Mouse (Mus musculus) MEL (cell line): ENCODE measurements around the gene Msi2. TPM values are rescaled to one million over a fixed set of nuclear protein-coding genes. Genes with fewer than 3 reads are reported as not detected.
A peak's percentile ranks its signal among the peaks of the same experiment; 100 is the strongest.

Experiments used
- DNase-seq: peaks from one replicate; pipeline ENCODE4 v3.0.0; 2011; ENCODE audit warnings: low read depth, low spot score
- H3K27ac ChIP-seq: 2 replicates; pipeline ENCODE4 v1.5.1; 2012; ENCODE audit warnings: low read depth, mild to moderate bottlenecking, control low read depth, low read length, moderate library complexity; ENCODE audit not compliant: control insufficient read depth
- H3K27me3 ChIP-seq, 2 experiments: fragments of 150-350 bp in 1 of 2; sonication (generic) in 1 of 2; 2 replicates each; pipeline ENCODE4 v1.6.1; 2012; ENCODE audit warnings: low read length in 2 of 2, mild to moderate bottlenecking in 2 of 2, improper control_type of control experiment in 1 of 2, moderate library complexity in 1 of 2; ENCODE audit not compliant: insufficient read depth in 2 of 2, control insufficient read depth in 1 of 2
- H3K36me3 ChIP-seq, 2 experiments: 2 replicates each; pipeline ENCODE4 v1.6.1; 2012 to 2014; ENCODE audit warnings: low read length in 2 of 2, improper control_type of control experiment in 1 of 2, inconsistent platforms in 1 of 2, mild to moderate bottlenecking in 1 of 2; ENCODE audit not compliant: insufficient read depth in 2 of 2, control insufficient read depth in 1 of 2
- H3K4me1 ChIP-seq, 2 experiments: fragments of 150-350 bp in 1 of 2; sonication (generic) in 1 of 2; 2 replicates each; pipeline ENCODE4 v1.6.1; 2012; ENCODE audit warnings: low read length in 2 of 2, improper control_type of control experiment in 1 of 2, mild to moderate bottlenecking in 1 of 2; ENCODE audit not compliant: insufficient read depth in 2 of 2, control insufficient read depth in 1 of 2
- H3K4me3 ChIP-seq, 2 experiments: fragments of 150-350 bp in 1 of 2; sonication (generic) in 1 of 2; 2 replicates each; pipeline ENCODE4 v1.5.1; 2012; ENCODE audit warnings: low read depth in 2 of 2, low read length in 2 of 2, mild to moderate bottlenecking in 2 of 2, moderate library complexity in 2 of 2, control low read depth in 1 of 2, improper control_type of control experiment in 1 of 2; ENCODE audit not compliant: control insufficient read depth in 1 of 2, insufficient read depth in 1 of 2
- H3K79me2 ChIP-seq: 2 replicates; pipeline ENCODE4 v1.6.1; 2012; ENCODE audit warnings: mild to moderate bottlenecking, low read length, moderate library complexity; ENCODE audit not compliant: control insufficient read depth, poor library complexity, insufficient read depth
- H3K9ac ChIP-seq: 2 replicates; pipeline ENCODE4 v1.6.1; 2012; ENCODE audit warnings: low read depth, mild to moderate bottlenecking, control low read depth, low read length, moderate library complexity; ENCODE audit not compliant: control insufficient read depth, poor library complexity, severe bottlenecking
- H3K9me3 ChIP-seq: fragments of 150-350 bp; sonication (generic); replicated peaks from 2 replicates; pipeline ENCODE4 v1.6.1; 2012; ENCODE audit warnings: mild to moderate bottlenecking, low read length, improper control_type of control experiment, moderate library complexity; ENCODE audit not compliant: insufficient read depth
- CHD1 ChIP-seq: IDR thresholded peaks from 2 replicates; pipeline ENCODE4 v1.6.1; 2012; ENCODE audit warnings: low read depth, mild to moderate bottlenecking, inconsistent platforms, low read length, improper control_type of control experiment
- CHD2 ChIP-seq: IDR thresholded peaks from 2 replicates; pipeline ENCODE4 v1.6.1; 2011; ENCODE audit warnings: low read length, improper control_type of control experiment
- CTCF ChIP-seq, 3 experiments: IDR thresholded peaks in 2 of 3; conservative IDR thresholded peaks in 1 of 3; 2 replicates each; pipeline ENCODE4 v1.5.1; 2011 to 2012; ENCODE audit warnings: low read length in 3 of 3, low read depth in 2 of 3, mild to moderate bottlenecking in 2 of 3, improper control_type of control experiment in 1 of 3, inconsistent platforms in 1 of 3, mixed read lengths in 1 of 3, moderate library complexity in 1 of 3; ENCODE audit not compliant: control insufficient read depth in 1 of 3, insufficient read depth in 1 of 3, poor library complexity in 1 of 3, severe bottlenecking in 1 of 3
- E2F4 ChIP-seq: IDR thresholded peaks from 2 replicates; pipeline ENCODE4 v1.6.1; 2011; ENCODE audit warnings: low read depth, low read length, improper control_type of control experiment, borderline replicate concordance
- ETS1 ChIP-seq: IDR thresholded peaks from 2 replicates; pipeline ENCODE4 v1.6.1; 2012; ENCODE audit warnings: low read depth, mild to moderate bottlenecking, inconsistent platforms, low read length, improper control_type of control experiment, moderate library complexity
- GABPA ChIP-seq: IDR thresholded peaks from 2 replicates; pipeline ENCODE4 v1.6.1; 2012; ENCODE audit warnings: low read depth, mild to moderate bottlenecking, inconsistent platforms, low read length, improper control_type of control experiment, moderate library complexity
- GATA1 ChIP-seq: IDR thresholded peaks from 2 replicates; pipeline ENCODE4 v1.6.1; 2011; ENCODE audit warnings: low read depth, low read length, improper control_type of control experiment
- JUND ChIP-seq: IDR thresholded peaks from 2 replicates; pipeline ENCODE4 v1.6.1; 2011; ENCODE audit warnings: low read depth, mild to moderate bottlenecking, improper control_type of control experiment, low read length
- KAT2A ChIP-seq: conservative IDR thresholded peaks from 2 replicates; pipeline ENCODE4 v1.6.1; 2012; ENCODE audit warnings: low read depth, low read length, improper control_type of control experiment, inconsistent platforms
- MAZ ChIP-seq: IDR thresholded peaks from 2 replicates; pipeline ENCODE4 v1.6.1; 2012; ENCODE audit warnings: low read depth, mild to moderate bottlenecking, inconsistent platforms, low read length, improper control_type of control experiment
- MXI1 ChIP-seq: IDR thresholded peaks from 2 replicates; pipeline ENCODE4 v1.6.1; 2011; ENCODE audit warnings: mild to moderate bottlenecking, low read depth, low read length, improper control_type of control experiment
- NRF1 ChIP-seq: IDR thresholded peaks from 2 replicates; pipeline ENCODE4 v1.6.1; 2014; ENCODE audit warnings: low read depth, mild to moderate bottlenecking, inconsistent platforms, low read length, improper control_type of control experiment, moderate library complexity; ENCODE audit not compliant: poor library complexity, insufficient read depth, severe bottlenecking
- POLR2AphosphoS2 ChIP-seq: IDR thresholded peaks from 2 replicates; pipeline ENCODE4 v1.6.1; 2011; ENCODE audit warnings: low read length, improper control_type of control experiment
- RCOR1 ChIP-seq: IDR thresholded peaks from 2 replicates; pipeline ENCODE4 v1.6.1; 2012; ENCODE audit warnings: low read depth, mild to moderate bottlenecking, inconsistent platforms, low read length, improper control_type of control experiment
- SMC3 ChIP-seq: IDR thresholded peaks from 2 replicates; pipeline ENCODE4 v1.6.1; 2011; ENCODE audit warnings: low read depth, low read length, improper control_type of control experiment
- TAL1 ChIP-seq: IDR thresholded peaks from 2 replicates; pipeline ENCODE4 v1.6.1; 2012; ENCODE audit warnings: mild to moderate bottlenecking, inconsistent platforms, low read length, moderate library complexity, mixed read lengths
- TBP ChIP-seq: IDR thresholded peaks from 2 replicates; pipeline ENCODE4 v1.8.0; 2011; ENCODE audit warnings: low read depth, low read length, improper control_type of control experiment
- USF2 ChIP-seq, 2 experiments: IDR thresholded peaks; 2 replicates each; pipeline ENCODE4 v1.6.1; 2011 to 2012; ENCODE audit warnings: improper control_type of control experiment in 2 of 2, low read length in 2 of 2, borderline replicate concordance in 1 of 2, inconsistent platforms in 1 of 2, low read depth in 1 of 2, mild to moderate bottlenecking in 1 of 2; ENCODE audit not compliant: insufficient read depth in 1 of 2
- ZNF384 ChIP-seq: IDR thresholded peaks from 2 replicates; pipeline ENCODE4 v1.6.1; 2012; ENCODE audit warnings: low read depth, mild to moderate bottlenecking, inconsistent platforms, low read length, improper control_type of control experiment
- polyA plus RNA-seq, 2 experiments: library from polyadenylated mRNA; stranded (reverse) in 1 of 2; unstranded in 1 of 2; fragments of >175 nt in 1 of 2; fragments of >200 nt in 1 of 2; gene quantifications; 2 replicates each; pipeline versions ENCODE4 v1.2.1 to v1.2.4; 2012; ENCODE audit warnings: low replicate concordance in 2 of 2, low read depth in 1 of 2; ENCODE audit not compliant: insufficient read length in 2 of 2, insufficient read depth in 1 of 2, missing spikeins in 1 of 2
- total RNA-seq: library from RNA; depleted of rRNA; stranded (reverse); fragments of 300-350 nt; gene quantifications from 2 replicates; pipeline ENCODE4 v1.2.3, GENCODE M21; 2012

The Msi2 gene
- total and polyA plus RNA-seq, 3 experiments = 16.2 to 29.7 TPM; not detected in 1

DNA sequence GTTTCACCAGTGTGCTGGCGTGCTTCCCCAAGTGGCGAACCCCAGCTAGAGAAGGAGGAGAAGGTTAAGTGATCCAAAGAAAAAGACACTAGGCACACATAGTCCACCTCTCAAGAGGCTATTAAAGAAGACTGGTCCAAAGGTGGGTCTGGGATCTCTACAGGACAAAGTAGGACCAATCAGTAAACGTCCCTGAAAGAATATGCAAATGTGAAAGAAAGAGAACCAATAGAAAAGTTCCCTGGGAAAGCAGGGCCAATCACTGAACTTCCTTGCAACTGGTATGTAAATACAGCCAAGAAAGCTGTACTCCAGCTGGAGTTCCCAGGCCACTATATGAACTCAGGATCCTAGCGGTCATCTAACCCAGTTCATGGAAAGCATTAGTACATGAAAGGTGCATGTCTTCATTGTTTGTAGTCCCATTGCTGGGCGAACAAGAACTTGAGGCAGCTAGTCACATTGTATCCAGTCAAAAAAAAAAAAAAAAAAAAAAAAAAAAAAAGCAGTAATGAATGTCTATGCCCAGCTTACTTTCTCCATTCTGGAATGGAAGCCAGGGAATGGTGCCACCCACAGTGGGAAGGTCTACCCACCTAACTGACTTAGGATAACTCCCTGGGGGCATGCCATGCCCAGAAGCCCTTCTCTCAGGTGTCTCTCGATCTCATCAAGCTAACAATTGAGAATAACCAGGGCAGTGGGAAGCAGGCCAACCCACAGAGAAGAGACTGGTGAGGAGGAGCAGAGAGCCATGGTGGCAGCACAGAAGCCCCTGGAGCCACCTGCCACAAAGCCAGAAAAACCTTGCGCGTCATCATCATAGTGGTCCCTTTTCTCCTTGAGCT, 87.0 kb downstream of the Msi2 start:
- Histone ChIP-seq H3K27ac (no peak overlapping the region), H3K79me2 (no peaks in the 10 kb centered on the region), H3K36me3 (no peaks in the 10 kb centered on the region), H3K4me1 (no peaks in the 10 kb centered on the region; a peak in 1 of 4 replicates), H3K9me3 (no peaks in the 10 kb centered on the region), H3K27me3 (no peaks in the 10 kb centered on the region), H3K4me3 (no peak overlapping the region), H3K9ac (no peak overlapping the region)
- peak; percentile 62 for DNase-seq
- TF ChIP-seq CHD1 (no peak), GABPA (no peak), ZNF384 (peak; percentile 68)

DNA sequence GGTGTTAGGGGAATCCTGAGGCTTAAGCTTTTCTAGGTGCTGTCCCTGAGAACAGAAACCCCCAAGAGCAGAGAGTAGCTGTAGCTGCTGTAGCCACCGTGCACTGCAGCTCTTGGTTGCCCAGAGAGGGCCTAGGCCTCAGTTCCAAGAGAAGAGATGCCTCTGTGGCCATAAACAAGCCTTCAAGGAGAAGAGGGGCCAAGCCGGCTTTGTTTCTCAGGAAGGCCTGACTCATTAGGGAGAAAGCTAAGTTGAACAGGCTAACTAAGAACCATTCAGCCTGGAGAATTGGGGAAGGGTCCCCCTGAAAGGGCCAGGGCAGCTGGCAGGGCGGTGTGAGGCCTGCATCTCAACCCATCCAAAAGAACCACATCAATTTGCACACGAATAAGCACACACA, 88.7 kb downstream of the Msi2 start:
- no peaks in the 10 kb centered on the region; a peak in 1 of 4 replicates for H3K4me1 ChIP-seq
- H3K27ac ChIP-seq = no peak overlapping the region
- H3K79me2 ChIP-seq = no peaks in the 10 kb centered on the region
- no peak overlapping the region for H3K4me3 ChIP-seq
- TF ChIP-seq MXI1 (no peak), TAL1 (no peak), ETS1 (no peak), KAT2A (no peak), ZNF384 (no peak), SMC3 (no peak), GATA1 (no peak), USF2 (IDR thresholded peaks at IDR 0.05; ENCODE audit: borderline replicate concordance in 1 of 2, insufficient read depth in 1 of 2, low read depth in 1 of 2, low read length in 2 of 2) (no peak), CHD2 (no peak), JUND (no peak), MAZ (no peak), CHD1 (no peak), NRF1 (no peak), CTCF (IDR thresholded peaks at IDR 0.05 in 2 of 3, conservative IDR thresholded peaks at IDR 0.05 in 1 of 3; ENCODE audit: control insufficient read depth in 1 of 3, insufficient read depth in 1 of 3, low read depth in 2 of 3, low read length in 3 of 3, poor library complexity in 1 of 3, severe bottlenecking in 1 of 3) (no peak), RCOR1 (no peak), POLR2AphosphoS2 (no peak), E2F4 (no peak), TBP (no peak)
- no peaks in the 10 kb centered on the region for H3K27me3 ChIP-seq
- no peaks in the 10 kb centered on the region for H3K36me3 ChIP-seq
- H3K9ac ChIP-seq = no peak overlapping the region
- DNase-seq = no peak
- no peaks in the 10 kb centered on the region for H3K9me3 ChIP-seq
